Mouse (Mus musculus): Measurements from ENCODE around the gene Ugt1a9. TPM values are rescaled to one million over a fixed set of nuclear protein-coding genes. Genes with fewer than 3 reads are reported as not detected.

Gene Ugt1a9
- polyA plus RNA-seq, 1 experiment, result not detected

- H3K4me1 ChIP-seq (ENCODE audit: control insufficient read depth), result no peaks in the 10 kb centered on the region
- H3K36me3 ChIP-seq (ENCODE audit: control insufficient read depth), result no peaks in the 10 kb centered on the region
- H3K9me3 ChIP-seq (ENCODE audit: control insufficient read depth, low read length), result peaks cover 72% of the 10 kb centered on the region
- peaks cover 5% of the 10 kb centered on the region; the same call in 1 of the 2 replicates for H3K27me3 ChIP-seq (ENCODE audit: control insufficient read depth)
- TF ChIP-seq TAL1 (IDR thresholded peaks at IDR 0.05; ENCODE audit: low read length) (no peak), GATA1 (IDR thresholded peaks at IDR 0.05; ENCODE audit: low read length) (no peak)
- no peak overlapping the region for H3K4me3 ChIP-seq (replicated peaks)
Measured at GRCm38 (mm10) chr1:88235894-88236415, 165.4 kb downstream of the Ugt1a9 start.

GRCm38 (mm10) chr1:88237311-88237710, 166.7 kb downstream of the Ugt1a9 start:
- H3K4me3 ChIP-seq (replicated peaks), result no peak overlapping the region
- H3K9me3 ChIP-seq (ENCODE audit: control insufficient read depth, low read length), result peaks cover 74% of the 10 kb centered on the region

GRCm38 (mm10) chr1:88238771-88239170, 168.2 kb downstream of the Ugt1a9 start:
- TF ChIP-seq GATA1 (IDR thresholded peaks at IDR 0.05; ENCODE audit: low read length) (no peak), TAL1 (IDR thresholded peaks at IDR 0.05; ENCODE audit: low read length) (no peak)
- Histone ChIP-seq H3K27me3 (ENCODE audit: control insufficient read depth) (peaks cover 5% of the 10 kb centered on the region; the same call in 1 of the 2 replicates), H3K36me3 (ENCODE audit: control insufficient read depth) (no peaks in the 10 kb centered on the region), H3K4me3 (replicated peaks) (no peak overlapping the region), H3K9me3 (ENCODE audit: control insufficient read depth, low read length) (peaks cover 74% of the 10 kb centered on the region), H3K4me1 (ENCODE audit: control insufficient read depth) (no peaks in the 10 kb centered on the region)

More at GRCm38 (mm10) chr1:88237311-88237710, 166.7 kb downstream of the Ugt1a9 start:
- H3K4me1 ChIP-seq (ENCODE audit: control insufficient read depth), result no peaks in the 10 kb centered on the region
- no peak for TF ChIP-seq GATA1 (IDR thresholded peaks at IDR 0.05; ENCODE audit: low read length)
- no peak for TF ChIP-seq TAL1 (IDR thresholded peaks at IDR 0.05; ENCODE audit: low read length)
- peaks cover 5% of the 10 kb centered on the region; the same call in 1 of the 2 replicates for H3K27me3 ChIP-seq (ENCODE audit: control insufficient read depth)
- no peaks in the 10 kb centered on the region for H3K36me3 ChIP-seq (ENCODE audit: control insufficient read depth)

- Histone ChIP-seq H3K36me3 (ENCODE audit: control insufficient read depth) (no peaks in the 10 kb centered on the region), H3K27me3 (ENCODE audit: control insufficient read depth) (peaks cover 3% of the 10 kb centered on the region; the same call in 1 of the 2 replicates), H3K4me3 (replicated peaks) (no peak overlapping the region), H3K4me1 (ENCODE audit: control insufficient read depth) (no peaks in the 10 kb centered on the region), H3K9me3 (ENCODE audit: control insufficient read depth, low read length) (peaks cover 75% of the 10 kb centered on the region)
- TF ChIP-seq GATA1 (IDR thresholded peaks at IDR 0.05; ENCODE audit: low read length) (no peak), TAL1 (IDR thresholded peaks at IDR 0.05; ENCODE audit: low read length) (no peak)
Measured at GRCm38 (mm10) chr1:88240072-88240471, 169.5 kb downstream of the Ugt1a9 start.

- no peak overlapping the region for H3K4me3 ChIP-seq (replicated peaks)
- H3K27me3 ChIP-seq (ENCODE audit: control insufficient read depth), result no peaks in the 10 kb centered on the region
- TF ChIP-seq TAL1 (IDR thresholded peaks at IDR 0.05; ENCODE audit: low read length) (no peak), GATA1 (IDR thresholded peaks at IDR 0.05; ENCODE audit: low read length) (no peak)
- H3K36me3 ChIP-seq (ENCODE audit: control insufficient read depth), result no peaks in the 10 kb centered on the region
- H3K4me1 ChIP-seq (ENCODE audit: control insufficient read depth), result no peaks in the 10 kb centered on the region
- peaks cover 73% of the 10 kb centered on the region for H3K9me3 ChIP-seq (ENCODE audit: control insufficient read depth, low read length)
Measured at GRCm38 (mm10) chr1:88240579-88240978, 170.0 kb downstream of the Ugt1a9 start.

GRCm38 (mm10) chr1:88243861-88244260, 173.3 kb downstream of the Ugt1a9 start:
- TF ChIP-seq GATA1 (IDR thresholded peaks at IDR 0.05; ENCODE audit: low read length) (no peak), TAL1 (IDR thresholded peaks at IDR 0.05; ENCODE audit: low read length) (no peak)

GRCm38 (mm10) chr1:88245881-88246280, 175.3 kb downstream of the Ugt1a9 start:
- Histone ChIP-seq H3K4me3 (replicated peaks) (no peak overlapping the region), H3K9me3 (ENCODE audit: control insufficient read depth, low read length) (peaks cover 71% of the 10 kb centered on the region), H3K27me3 (ENCODE audit: control insufficient read depth) (no peaks in the 10 kb centered on the region; the same call in 1 of the 2 replicates), H3K4me1 (ENCODE audit: control insufficient read depth) (no peaks in the 10 kb centered on the region), H3K36me3 (ENCODE audit: control insufficient read depth) (no peaks in the 10 kb centered on the region)
- no peak for TF ChIP-seq TAL1 (IDR thresholded peaks at IDR 0.05; ENCODE audit: low read length)
- no peak for TF ChIP-seq GATA1 (IDR thresholded peaks at IDR 0.05; ENCODE audit: low read length)

More at GRCm38 (mm10) chr1:88243861-88244260, 173.3 kb downstream of the Ugt1a9 start:
- Histone ChIP-seq H3K4me3 (replicated peaks) (no peak overlapping the region), H3K36me3 (ENCODE audit: control insufficient read depth) (no peaks in the 10 kb centered on the region), H3K9me3 (ENCODE audit: control insufficient read depth, low read length) (peaks cover 73% of the 10 kb centered on the region), H3K27me3 (ENCODE audit: control insufficient read depth) (no peaks in the 10 kb centered on the region; the same call in 1 of the 2 replicates), H3K4me1 (ENCODE audit: control insufficient read depth) (no peaks in the 10 kb centered on the region)

GRCm38 (mm10) chr1:88246386-88246785, 175.8 kb downstream of the Ugt1a9 start:
- Histone ChIP-seq H3K9me3 (ENCODE audit: control insufficient read depth, low read length) (peaks cover 70% of the 10 kb centered on the region), H3K27me3 (ENCODE audit: control insufficient read depth) (no peaks in the 10 kb centered on the region; the same call in 1 of the 2 replicates), H3K4me3 (replicated peaks) (no peak overlapping the region), H3K36me3 (ENCODE audit: control insufficient read depth) (no peaks in the 10 kb centered on the region), H3K4me1 (ENCODE audit: control insufficient read depth) (no peaks in the 10 kb centered on the region)
- TF ChIP-seq TAL1 (IDR thresholded peaks at IDR 0.05; ENCODE audit: low read length), result no peak
- TF ChIP-seq GATA1 (IDR thresholded peaks at IDR 0.05; ENCODE audit: low read length), result no peak

GRCm38 (mm10) chr1:88247660-88248059, 177.1 kb downstream of the Ugt1a9 start:
- H3K36me3 ChIP-seq (ENCODE audit: control insufficient read depth), result no peaks in the 10 kb centered on the region
- no peak overlapping the region for H3K4me3 ChIP-seq (replicated peaks)
- peaks cover 2% of the 10 kb centered on the region; the same call in 1 of the 2 replicates for H3K27me3 ChIP-seq (ENCODE audit: control insufficient read depth)
- H3K4me1 ChIP-seq (ENCODE audit: control insufficient read depth), result no peaks in the 10 kb centered on the region
- TF ChIP-seq GATA1 (IDR thresholded peaks at IDR 0.05; ENCODE audit: low read length), result no peak
- no peak for TF ChIP-seq TAL1 (IDR thresholded peaks at IDR 0.05; ENCODE audit: low read length)
- peaks cover 70% of the 10 kb centered on the region for H3K9me3 ChIP-seq (ENCODE audit: control insufficient read depth, low read length)

Measured in erythroblast, embryonic 14.5 days (primary cell).